Mouse (Mus musculus) midbrain, embryonic 16.5 days (tissue): ENCODE results near the gene Ttc41. TPM values are rescaled to one million over a fixed set of nuclear protein-coding genes. Genes with fewer than 3 reads are reported as not detected.
A peak's percentile ranks its signal among the peaks of the same experiment; 100 is the strongest.

Experiments
- ATAC-seq: fragments of 200-750 bp; cut with Nextera tagmentation; 2 replicates; pipeline ENCODE4 v1.8.0; 2017; ENCODE audit warnings: moderate TSS enrichment
- H3K27ac ChIP-seq: fragments of 300-500 bp; sonication (generic); 2 replicates; pipeline ENCODE4 v1.5.1; 2014; ENCODE audit warnings: mild to moderate bottlenecking, low read length, mixed read lengths
- H3K27me3 ChIP-seq: fragments of 300-500 bp; sonication (generic); 2 replicates; pipeline ENCODE4 v1.6.1; 2014; ENCODE audit warnings: low read depth, low read length, mixed read lengths; ENCODE audit not compliant: control insufficient read depth, insufficient read depth
- H3K36me3 ChIP-seq: fragments of 300-500 bp; sonication (generic); 2 replicates; pipeline ENCODE4 v1.6.1; 2014; ENCODE audit warnings: mild to moderate bottlenecking, low read length, moderate library complexity, mixed read lengths; ENCODE audit not compliant: control insufficient read depth, insufficient read depth
- H3K4me1 ChIP-seq: fragments of 300-500 bp; sonication (generic); 2 replicates; pipeline ENCODE4 v1.6.1; 2014; ENCODE audit warnings: mild to moderate bottlenecking, low read length, mixed read lengths; ENCODE audit not compliant: control insufficient read depth, insufficient read depth
- H3K4me2 ChIP-seq: fragments of 300-500 bp; sonication (generic); 2 replicates; pipeline ENCODE4 v1.6.1; 2014; ENCODE audit warnings: mild to moderate bottlenecking, low read length, mixed read lengths
- H3K4me3 ChIP-seq: fragments of 300-500 bp; sonication (generic); 2 replicates; pipeline ENCODE4 v1.5.1; 2014; ENCODE audit warnings: low read depth, mild to moderate bottlenecking, low read length, moderate library complexity, mixed read lengths
- H3K9ac ChIP-seq: fragments of 300-500 bp; sonication (generic); 2 replicates; pipeline ENCODE4 v1.6.1; 2014; ENCODE audit warnings: low read depth, low read length, mixed read lengths
- H3K9me3 ChIP-seq: fragments of 300-500 bp; sonication (generic); replicated peaks from 2 replicates; pipeline ENCODE4 v1.6.1; 2014; ENCODE audit warnings: mild to moderate bottlenecking, low read length, mixed read lengths; ENCODE audit not compliant: control insufficient read depth, poor library complexity, severe bottlenecking
- WGBS: fragments of 180-500 bp; shearing (Covaris S2); extraction: QIAGEN DNeasy Blood & Tissue Kit; methylation state at CpG from one replicate; pipeline ENCODE4 v1.1.7; 2014; 5-methylcytosine and 5-hydroxymethylcytosine counted together
- polyA plus RNA-seq: library from polyadenylated mRNA; unstranded; fragments of >200 nt; fragmentation: Nextera tagmentation; extraction: Ambion mirVana; gene quantifications from 2 replicates; pipeline ENCODE4 v1.2.1, GENCODE M21; 2015

Gene Ttc41
- polyA plus RNA-seq, 1 experiment from 2014 or later, result 2.8 TPM

DNA sequence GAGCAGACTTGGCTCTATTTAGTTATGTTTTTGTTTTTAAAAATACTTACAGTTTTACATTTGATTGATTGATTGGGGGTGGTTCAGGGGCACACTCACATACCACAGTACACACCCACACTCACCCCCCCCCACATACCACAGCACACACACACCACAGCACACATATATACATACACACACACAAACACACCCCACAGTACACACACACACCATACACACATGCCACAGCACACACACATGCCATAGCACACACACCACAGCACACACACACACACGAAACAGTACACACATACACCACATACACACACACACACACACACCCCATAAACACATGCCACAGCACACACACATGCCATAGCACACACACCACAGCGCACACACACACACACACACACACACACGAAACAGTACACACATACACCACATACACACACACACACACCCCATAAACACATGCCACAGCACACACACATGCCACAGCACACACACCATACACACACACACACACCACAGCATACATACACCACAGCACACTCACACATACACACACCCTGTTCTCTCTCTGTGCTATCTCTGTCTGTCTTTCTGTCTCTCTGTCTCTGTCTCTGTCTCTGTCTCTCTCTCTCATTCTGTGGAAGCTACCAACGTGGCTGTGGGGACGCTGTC, 90.6 kb downstream of the Ttc41 start:
- Histone ChIP-seq H3K27me3 (no peaks in the 10 kb centered on the region), H3K27ac (no peak overlapping the region), H3K36me3 (no peaks in the 10 kb centered on the region), H3K4me1 (0 out of 2 replicates have a peak, but pooled peaks cover 2% of the 10 kb centered on the region), H3K9me3 (no peaks in the 10 kb centered on the region), H3K4me3 (no peak overlapping the region), H3K9ac (no peak overlapping the region), H3K4me2 (no peak overlapping the region)
- 96% methylated on average over 5 of the region's 5 CpGs for WGBS
- peak; percentile 68 for ATAC-seq

DNA sequence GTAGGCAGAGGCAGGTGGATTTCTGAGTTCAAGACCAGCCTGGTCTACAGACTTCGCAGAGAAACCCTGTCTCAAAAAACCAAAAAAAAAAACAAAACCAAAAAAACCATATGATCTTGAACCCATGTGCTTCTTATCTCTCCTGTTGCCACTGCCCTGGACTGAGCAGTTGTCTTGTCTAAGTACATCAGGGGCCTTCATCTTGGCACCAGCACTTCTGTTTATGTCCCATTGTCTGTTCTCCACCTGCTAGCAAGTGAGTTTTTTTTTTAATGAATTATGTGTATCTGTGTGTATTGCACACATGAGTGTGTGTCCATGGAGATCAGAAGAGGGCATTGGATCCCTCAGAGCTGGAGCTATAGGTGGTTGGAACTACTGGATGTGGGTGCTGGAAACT, 101.8 kb downstream of the Ttc41 start:
- Histone ChIP-seq H3K4me3 (no peak overlapping the region), H3K4me1 (no peaks in the 10 kb centered on the region), H3K27me3 (no peaks in the 10 kb centered on the region), H3K27ac (no peak overlapping the region), H3K36me3 (peaks cover 3% of the 10 kb centered on the region; the same call in 1 of the 2 replicates), H3K9ac (no peak overlapping the region), H3K4me2 (no peak overlapping the region), H3K9me3 (no peaks in the 10 kb centered on the region)
- WGBS, result 85% methylated on average over 1 of the region's 1 CpGs
- no peak for ATAC-seq

GRCm38 (mm10) chr10:86808013-86808758, 102.6 kb downstream of the Ttc41 start:
- Histone ChIP-seq H3K4me3 (no peak overlapping the region), H3K4me1 (no peaks in the 10 kb centered on the region), H3K4me2 (no peak overlapping the region), H3K36me3 (peaks cover 3% of the 10 kb centered on the region; the same call in 1 of the 2 replicates), H3K27me3 (no peaks in the 10 kb centered on the region), H3K27ac (no peak overlapping the region), H3K9ac (no peak overlapping the region), H3K9me3 (no peaks in the 10 kb centered on the region)
- 69% methylated on average over 15 of the region's 15 CpGs for WGBS
- no peak for ATAC-seq

DNA sequence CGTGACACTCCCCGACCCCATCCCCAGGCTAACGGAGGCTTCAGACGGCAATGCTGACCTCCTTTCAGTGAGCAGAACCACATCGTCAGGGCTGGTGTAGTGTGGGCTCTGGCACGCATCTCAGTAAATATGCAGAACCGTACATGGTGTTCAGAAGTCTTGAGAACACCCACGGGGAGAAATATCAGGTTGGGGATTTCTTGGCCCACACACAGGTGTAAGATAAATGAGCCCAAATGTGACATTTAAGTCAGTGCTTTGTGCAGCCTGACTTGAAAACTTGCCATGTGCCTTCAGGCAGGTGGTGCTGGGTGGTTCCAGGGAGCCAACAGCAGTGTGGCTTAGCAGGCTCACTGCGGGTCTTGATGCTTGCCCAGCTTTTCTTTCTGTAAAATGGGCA, 104.4 kb downstream of the Ttc41 start:
- H3K4me3 ChIP-seq, result no peak overlapping the region
- peaks cover 3% of the 10 kb centered on the region; the same call in 1 of the 2 replicates for H3K36me3 ChIP-seq
- H3K4me2 ChIP-seq, result no peak overlapping the region
- H3K27me3 ChIP-seq, result no peaks in the 10 kb centered on the region
- no peak overlapping the region for H3K27ac ChIP-seq
- H3K9me3 ChIP-seq, result no peaks in the 10 kb centered on the region
- ATAC-seq, result no peak
- 79% methylated on average over 9 of the region's 9 CpGs for WGBS
- H3K9ac ChIP-seq, result no peak overlapping the region
- H3K4me1 ChIP-seq, result no peaks in the 10 kb centered on the region

- Histone ChIP-seq H3K36me3 (peaks cover 5% of the 10 kb centered on the region; the same call in 1 of the 2 replicates), H3K4me2 (no peak overlapping the region), H3K4me3 (no peak overlapping the region), H3K27ac (no peak overlapping the region), H3K9me3 (no peaks in the 10 kb centered on the region), H3K4me1 (no peaks in the 10 kb centered on the region), H3K27me3 (no peaks in the 10 kb centered on the region), H3K9ac (no peak overlapping the region)
- 89% methylated on average over 5 of the region's 5 CpGs for WGBS
- no peak for ATAC-seq
Measured at GRCm38 (mm10) chr10:86810612-86811011, 105.0 kb downstream of the Ttc41 start.

- ATAC-seq, result no peak
- WGBS, result 81% methylated on average over 19 of the region's 19 CpGs
- no peak overlapping the region for H3K4me2 ChIP-seq
- H3K4me1 ChIP-seq, result no peaks in the 10 kb centered on the region
- H3K9ac ChIP-seq, result no peak overlapping the region
- no peaks in the 10 kb centered on the region for H3K27me3 ChIP-seq
- H3K4me3 ChIP-seq, result no peak overlapping the region
- H3K36me3 ChIP-seq, result peaks cover 5% of the 10 kb centered on the region; the same call in 1 of the 2 replicates
- H3K27ac ChIP-seq, result no peak overlapping the region
- no peaks in the 10 kb centered on the region for H3K9me3 ChIP-seq
Measured at GRCm38 (mm10) chr10:86814292-86815131, 108.9 kb downstream of the Ttc41 start.

DNA sequence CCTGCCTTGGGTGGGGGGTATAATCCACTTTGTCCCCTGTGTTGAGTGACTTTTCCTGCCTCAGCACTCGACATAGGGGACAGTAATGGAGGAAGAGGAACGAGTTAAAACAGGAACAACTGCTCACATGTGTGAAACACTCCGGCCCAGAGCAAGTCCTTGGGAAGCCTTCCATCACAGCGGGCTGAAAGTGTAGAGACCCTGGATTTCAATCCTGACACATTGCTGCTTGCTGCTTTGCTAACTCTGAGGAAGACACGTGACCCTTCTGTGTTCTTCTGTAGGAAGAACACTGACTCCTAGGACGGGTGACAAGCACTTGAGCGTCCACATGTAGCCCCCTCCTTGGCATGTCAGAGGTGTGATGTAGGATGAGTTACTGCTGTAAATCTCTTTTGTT, 109.5 kb downstream of the Ttc41 start:
- H3K4me2 ChIP-seq, result no peak overlapping the region
- no peak overlapping the region for H3K9ac ChIP-seq
- peaks cover 4% of the 10 kb centered on the region; the same call in 1 of the 2 replicates for H3K4me1 ChIP-seq
- 84% methylated on average over 7 of the region's 7 CpGs for WGBS
- peaks cover 5% of the 10 kb centered on the region; the same call in 1 of the 2 replicates for H3K36me3 ChIP-seq
- no peak overlapping the region for H3K27ac ChIP-seq
- no peaks in the 10 kb centered on the region for H3K27me3 ChIP-seq
- H3K9me3 ChIP-seq, result no peaks in the 10 kb centered on the region
- H3K4me3 ChIP-seq, result no peak overlapping the region
- no peak for ATAC-seq

- 24% methylated on average over 8 of the region's 8 CpGs for WGBS
- Histone ChIP-seq H3K4me3 (no peak overlapping the region), H3K9me3 (no peaks in the 10 kb centered on the region), H3K4me2 (peak overlapping the region; percentile 3; the same call in 1 of the 2 replicates), H3K36me3 (peaks cover 8% of the 10 kb centered on the region), H3K4me1 (peaks cover 4% of the 10 kb centered on the region; the same call in 1 of the 2 replicates), H3K27ac (peak overlapping the region; percentile 63), H3K9ac (no peak overlapping the region), H3K27me3 (no peaks in the 10 kb centered on the region)
- peak; percentile 91 for ATAC-seq
Measured at GRCm38 (mm10) chr10:86819649-86820165, 114.1 kb downstream of the Ttc41 start.
